Mouse (Mus musculus) thymus, adult 2 months (tissue): Measurements from ENCODE around the gene Cyp2a12. TPM values are rescaled to one million over a fixed set of nuclear protein-coding genes. Genes with fewer than 3 reads are reported as not detected.
"Not testable (repeated sequence)": the region's sequence is repeated elsewhere in the genome, so short reads cannot be mapped to it uniquely, and the experiment has no call there.

Source experiments
- DNase-seq: peaks from one replicate; pipeline ENCODE4 v3.0.0; 2021
- H3K27ac ChIP-seq: fragments of 200-500 bp; 2 replicates; pipeline ENCODE4 v1.5.1; 2012; ENCODE audit warnings: low read length, control low read depth; ENCODE audit not compliant: control insufficient read depth, insufficient read depth
- H3K27me3 ChIP-seq: fragments of 200-500 bp; 2 replicates; pipeline ENCODE4 v1.6.1; 2012; ENCODE audit warnings: mild to moderate bottlenecking, low read length, moderate library complexity, mixed read lengths; ENCODE audit not compliant: control insufficient read depth, insufficient read depth
- H3K36me3 ChIP-seq: fragments of 200-500 bp; 2 replicates; pipeline ENCODE4 v1.6.1; 2012; ENCODE audit warnings: mild to moderate bottlenecking, low read length, moderate library complexity; ENCODE audit not compliant: control insufficient read depth, insufficient read depth
- H3K4me1 ChIP-seq: fragments of 200-500 bp; replicated peaks from 2 replicates; pipeline ENCODE4 v1.6.1; 2012; ENCODE audit warnings: low read length; ENCODE audit not compliant: control insufficient read depth, insufficient read depth
- H3K4me3 ChIP-seq: fragments of 200-500 bp; 2 replicates; pipeline ENCODE4 v1.5.1; 2012; ENCODE audit warnings: mild to moderate bottlenecking, low read length, control low read depth, moderate library complexity; ENCODE audit not compliant: control insufficient read depth, insufficient read depth
- CTCF ChIP-seq: fragments of 200-500 bp; IDR thresholded peaks from 2 replicates; pipeline ENCODE4 v1.5.1; 2012; ENCODE audit warnings: mild to moderate bottlenecking, control low read depth, low read length, moderate library complexity, borderline replicate concordance; ENCODE audit not compliant: control insufficient read depth, poor library complexity, insufficient read depth; ENCODE audit errors: extremely low read depth
- POLR2A ChIP-seq: fragments of 200-500 bp; IDR thresholded peaks from 2 replicates; pipeline ENCODE4 v1.6.1; 2012; ENCODE audit warnings: mild to moderate bottlenecking, low read length, control low read depth, moderate library complexity; ENCODE audit not compliant: control insufficient read depth, poor library complexity, insufficient read depth; ENCODE audit errors: extremely low read depth
- WGBS: fragments of 180-500 bp; shearing (Covaris S2); methylation state at CpG from one replicate; pipeline ENCODE4 v1.1.7; 2018; 5-methylcytosine and 5-hydroxymethylcytosine counted together
- polyA plus RNA-seq: library from polyadenylated mRNA; depleted of rRNA; stranded (reverse); fragments of >200 nt; gene quantifications from 2 replicates; pipeline ENCODE4 v1.2.3, GENCODE M21; 2012; rRNA removed

The Cyp2a12 gene
- polyA plus RNA-seq, result 1.0 TPM in 1 of 2 replicates, not detected in the other

GRCm38 (mm10) chr7:27028789-27029188 is at the start of gene Cyp2a12:
TSS of gene Cyp2a12 (plus strand) at chr7:27029081.
- no peaks in the 10 kb centered on the region for H3K4me1 ChIP-seq
- H3K4me3 ChIP-seq, result no peak within 1 kb of the TSS
- no peak for TF ChIP-seq POLR2A
- TF ChIP-seq CTCF, result no peak
- H3K27me3 ChIP-seq, result no peaks in the 10 kb centered on the region
- H3K36me3 ChIP-seq, result no peaks in the 10 kb centered on the region
- WGBS, result 89% methylated on average over 2 of the region's 2 CpGs
- no peak for DNase-seq
- no peak within 1 kb of the TSS for H3K27ac ChIP-seq

DNA sequence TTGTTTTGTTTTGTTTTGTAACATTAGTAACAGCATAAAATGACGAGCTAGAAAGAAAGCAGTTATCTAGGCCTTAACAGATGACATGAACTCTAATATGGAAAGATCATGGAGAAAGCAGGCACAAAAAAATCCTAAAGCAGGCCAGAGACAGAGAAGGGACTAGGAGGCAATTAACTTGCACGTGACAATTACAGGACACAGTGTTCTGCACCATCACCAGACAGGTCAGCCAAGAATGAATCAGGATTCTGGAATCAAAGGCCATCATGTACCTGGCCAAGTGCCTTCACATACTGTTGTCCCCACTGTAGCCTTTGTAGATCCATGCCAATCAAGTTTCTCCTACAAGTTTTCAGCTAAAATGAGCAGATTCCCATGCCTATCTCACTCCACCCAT is 47.4 kb upstream of the Cyp2a12 start:
- H3K4me3 ChIP-seq, H3K27ac ChIP-seq, H3K4me1 ChIP-seq, H3K27me3 ChIP-seq, H3K36me3 ChIP-seq, DNase-seq: not testable (repeated sequence)
- WGBS, result 81% methylated on average over 2 of the region's 2 CpGs

DNA sequence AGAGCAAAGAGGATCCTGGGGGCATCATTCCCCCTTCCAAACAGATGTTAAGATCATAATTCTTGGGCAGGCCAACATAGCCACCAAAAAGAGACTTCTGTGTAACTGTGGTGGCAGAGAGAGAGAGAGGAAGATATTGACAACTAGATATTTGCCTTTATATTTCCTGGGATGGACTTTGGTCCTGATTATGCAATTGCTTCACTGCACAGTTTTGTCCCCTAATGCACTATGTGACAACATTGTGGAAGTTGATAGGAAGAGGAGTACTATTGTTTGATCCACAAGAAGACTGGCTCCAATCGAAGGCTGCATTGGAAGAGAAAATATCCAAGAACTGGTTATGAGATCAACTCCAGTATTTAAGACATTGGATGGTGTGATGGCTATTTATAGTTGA is 46.9 kb upstream of the Cyp2a12 start:
- not testable (repeated sequence) for H3K27ac ChIP-seq, H3K36me3 ChIP-seq, H3K27me3 ChIP-seq, DNase-seq, H3K4me1 ChIP-seq, H3K4me3 ChIP-seq
- WGBS, result 89% methylated on average over 1 of the region's 1 CpGs

GRCm38 (mm10) chr7:26982551-26982950 is 46.3 kb upstream of the Cyp2a12 start:
- WGBS, result 28% methylated on average over 1 of the region's 1 CpGs
- Histone ChIP-seq H3K36me3 (no peaks in the 10 kb centered on the region), H3K27me3 (no peaks in the 10 kb centered on the region), H3K4me1 (no peaks in the 10 kb centered on the region), H3K27ac (no peak overlapping the region), H3K4me3 (no peak overlapping the region)
- DNase-seq, result no peak
- TF ChIP-seq CTCF (no peak), POLR2A (no peak)

DNA sequence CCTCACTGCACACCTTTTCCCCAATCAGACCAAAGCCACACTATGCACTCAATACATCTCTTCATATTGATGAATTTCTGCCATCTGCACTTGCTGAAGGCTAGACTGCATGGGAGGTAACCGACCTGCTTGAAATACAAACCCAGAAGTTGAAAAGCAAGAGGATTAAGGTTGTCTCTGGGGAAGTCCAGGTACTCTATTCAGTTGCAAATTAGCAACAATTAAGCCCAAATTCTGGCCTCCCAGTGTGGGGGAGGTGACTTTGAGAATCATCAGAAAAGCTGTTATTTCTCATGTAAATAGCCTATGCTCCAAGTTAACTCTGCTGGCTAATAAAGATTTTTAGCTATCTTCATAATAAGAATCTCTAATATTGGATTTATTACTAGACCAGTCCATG is 45.7 kb upstream of the Cyp2a12 start:
- H3K4me1 ChIP-seq, DNase-seq, H3K4me3 ChIP-seq, H3K27me3 ChIP-seq, H3K36me3 ChIP-seq, H3K27ac ChIP-seq: not testable (repeated sequence)
- WGBS, result 49% methylated on average over 1 of the region's 1 CpGs

GRCm38 (mm10) chr7:27026581-27026980 is 2.3 kb upstream of the Cyp2a12 start:
- not testable (repeated sequence) for H3K36me3 ChIP-seq, H3K27ac ChIP-seq, H3K27me3 ChIP-seq, DNase-seq, H3K4me3 ChIP-seq, H3K4me1 ChIP-seq

GRCm38 (mm10) chr7:27048886-27049285 is 20.0 kb downstream of the Cyp2a12 start:
- not testable (repeated sequence) for H3K4me3 ChIP-seq, H3K36me3 ChIP-seq, DNase-seq, H3K27ac ChIP-seq, H3K4me1 ChIP-seq, H3K27me3 ChIP-seq
- WGBS, result 63% methylated on average over 1 of the region's 1 CpGs

GRCm38 (mm10) chr7:27059333-27059732 is 30.5 kb downstream of the Cyp2a12 start:
- DNase-seq, H3K27ac ChIP-seq, H3K36me3 ChIP-seq, H3K4me1 ChIP-seq, H3K27me3 ChIP-seq, H3K4me3 ChIP-seq: not testable (repeated sequence)
- WGBS, result 93% methylated on average over 2 of the region's 2 CpGs

- H3K36me3 ChIP-seq, DNase-seq, H3K27me3 ChIP-seq, H3K27ac ChIP-seq, H3K4me3 ChIP-seq, H3K4me1 ChIP-seq: not testable (repeated sequence)
These were observed 31.0 kb downstream of the Cyp2a12 start for GRCm38 (mm10) chr7:27059896-27060295.
